Mouse (Mus musculus) intestine, postnatal 0 days (tissue): Measurements from ENCODE around the gene Nup188. TPM values are rescaled to one million over a fixed set of nuclear protein-coding genes. Genes with fewer than 3 reads are reported as not detected.

Experiments used
- ATAC-seq: fragments of 200-750 bp; cut with Nextera tagmentation; 2 replicates; pipeline ENCODE4 v1.8.0; 2017; ENCODE audit warnings: mild to moderate bottlenecking, moderate TSS enrichment, moderate library complexity
- H3K27ac ChIP-seq: fragments of 300-500 bp; sonication (generic); 2 replicates; pipeline ENCODE4 v1.5.1; 2014; ENCODE audit warnings: mild to moderate bottlenecking, low read depth, low read length, moderate library complexity
- H3K27me3 ChIP-seq: fragments of 300-500 bp; sonication (generic); replicated peaks from 2 replicates; pipeline ENCODE4 v1.6.1; 2014; ENCODE audit warnings: low read length, mixed read lengths; ENCODE audit not compliant: control insufficient read depth, insufficient read depth
- H3K36me3 ChIP-seq: fragments of 300-500 bp; sonication (generic); 2 replicates; pipeline ENCODE4 v1.6.1; 2014; ENCODE audit warnings: mild to moderate bottlenecking, moderate library complexity; ENCODE audit not compliant: control insufficient read depth, insufficient read depth
- H3K4me1 ChIP-seq: fragments of 300-500 bp; sonication (generic); replicated peaks from 2 replicates; pipeline ENCODE4 v1.6.1; 2014; ENCODE audit warnings: antibody characterized with exemption, low read length, mixed read lengths; ENCODE audit not compliant: control insufficient read depth, insufficient read depth
- H3K4me2 ChIP-seq: fragments of 300-500 bp; sonication (generic); replicated peaks from 2 replicates; pipeline ENCODE4 v1.6.1; 2014; ENCODE audit warnings: low read depth, mild to moderate bottlenecking, moderate library complexity
- H3K4me3 ChIP-seq: fragments of 300-500 bp; sonication (generic); 2 replicates; pipeline ENCODE4 v1.5.1; 2014; ENCODE audit warnings: low read depth, low read length
- H3K9ac ChIP-seq: fragments of 300-500 bp; sonication (generic); 2 replicates; pipeline ENCODE4 v1.6.1; 2014; ENCODE audit warnings: mild to moderate bottlenecking, low read depth, low read length
- H3K9me3 ChIP-seq: fragments of 300-500 bp; sonication (generic); 2 replicates; pipeline ENCODE4 v1.6.1; 2016; ENCODE audit warnings: mixed run types; ENCODE audit not compliant: control insufficient read depth
- CTCF ChIP-seq: sonication (generic); IDR thresholded peaks from 2 replicates; pipeline ENCODE4 v1.5.1; 2016; ENCODE audit warnings: low read depth, mild to moderate bottlenecking, control low read depth, antibody characterized with exemption, moderate library complexity
- WGBS: fragments of 180-500 bp; shearing (Covaris S2); extraction: QIAGEN DNeasy Blood & Tissue Kit; methylation state at CpG from one replicate; pipeline ENCODE4 v1.1.7; 2014; 5-methylcytosine and 5-hydroxymethylcytosine counted together
- polyA plus RNA-seq: library from polyadenylated mRNA; unstranded; fragments of >200 nt; fragmentation: Nextera tagmentation; extraction: Ambion mirVana; gene quantifications from 2 replicates; pipeline ENCODE4 v1.2.1, GENCODE M21; 2015

The Nup188 gene
- polyA plus RNA-seq, 1 experiment from 2014 or later, result 9.1 TPM

DNA sequence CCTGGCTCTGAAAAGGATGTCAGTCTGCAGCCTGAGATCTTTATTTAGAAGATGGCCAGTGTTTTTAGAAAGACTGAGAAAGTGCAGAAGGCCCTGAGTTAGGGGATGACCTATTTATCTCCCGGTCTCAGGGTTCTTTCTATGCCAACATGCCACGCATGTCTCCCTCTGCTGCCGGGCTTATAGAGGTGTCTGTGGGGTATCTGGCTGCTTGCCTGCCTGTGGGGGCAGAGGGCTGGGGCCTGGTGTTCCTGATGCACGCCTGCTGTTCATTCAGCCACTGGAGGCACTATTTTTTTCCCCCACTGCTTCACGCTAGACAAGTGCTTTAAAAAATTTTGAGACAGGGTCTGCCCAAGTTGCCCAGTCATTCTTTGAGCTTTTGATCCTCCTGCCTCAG, 80.0 kb downstream of the Nup188 start:
- Histone ChIP-seq H3K4me3 (no peak overlapping the region), H3K9ac (no peak overlapping the region), H3K4me1 (peaks cover 7% of the 10 kb centered on the region; the same call in 1 of the 2 replicates), H3K27ac (no peak overlapping the region), H3K27me3 (no peaks in the 10 kb centered on the region), H3K36me3 (peaks cover 37% of the 10 kb centered on the region), H3K9me3 (no peaks in the 10 kb centered on the region), H3K4me2 (no peak overlapping the region)
- no peak for ATAC-seq
- 73% methylated on average over 5 of the region's 5 CpGs for WGBS
- no peak for TF ChIP-seq CTCF

DNA sequence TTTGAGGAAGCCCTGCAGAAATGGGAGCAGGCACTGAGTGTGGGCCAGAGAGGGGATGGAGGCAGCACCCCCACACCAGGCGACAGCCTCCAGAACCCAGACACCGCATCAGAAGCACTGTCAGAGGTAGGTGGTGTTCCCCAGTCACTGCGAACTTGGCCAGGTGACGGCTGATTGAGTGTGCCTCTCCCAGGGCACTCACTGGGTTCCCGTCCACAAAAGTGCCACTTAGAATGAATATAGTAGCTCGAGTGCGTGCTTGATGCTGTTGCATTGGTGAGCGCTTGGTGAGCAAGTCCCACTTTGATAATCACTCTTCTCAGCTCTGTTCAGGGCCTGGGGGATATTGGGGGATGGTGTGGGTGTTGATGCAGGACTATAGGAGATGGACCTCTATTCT, 85.3 kb downstream of the Nup188 start:
- no peaks in the 10 kb centered on the region for H3K27me3 ChIP-seq
- no peak overlapping the region for H3K27ac ChIP-seq
- no peak for ATAC-seq
- H3K4me2 ChIP-seq, result no peak overlapping the region
- no peak overlapping the region for H3K9ac ChIP-seq
- WGBS, result 98% methylated on average over 8 of the region's 8 CpGs
- no peaks in the 10 kb centered on the region for H3K9me3 ChIP-seq
- no peak for TF ChIP-seq CTCF
- H3K4me3 ChIP-seq, result no peak overlapping the region
- peaks cover 79% of the 10 kb centered on the region for H3K36me3 ChIP-seq
- no peaks in the 10 kb centered on the region for H3K4me1 ChIP-seq

DNA sequence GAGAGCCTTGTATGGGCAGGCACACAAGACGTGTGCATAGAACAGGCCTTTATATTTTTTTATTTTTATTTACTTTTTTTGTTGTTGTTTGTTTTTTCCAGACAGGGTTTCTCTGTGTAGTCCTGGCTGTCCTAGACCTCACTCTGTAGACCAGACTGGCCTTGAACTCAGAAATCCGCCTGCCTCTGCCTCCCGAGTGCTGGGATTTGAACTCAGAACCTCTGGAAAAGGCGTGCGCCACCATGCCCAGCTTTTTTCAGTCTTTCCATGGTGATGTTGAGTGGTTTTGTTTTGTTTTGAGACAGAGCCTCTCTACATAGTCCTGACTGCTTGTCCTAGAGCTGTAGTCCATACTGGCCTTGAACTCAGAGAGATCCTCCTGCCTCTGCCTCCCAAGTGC, 86.5 kb downstream of the Nup188 start:
- Histone ChIP-seq H3K27ac (no peak overlapping the region), H3K4me1 (no peaks in the 10 kb centered on the region), H3K36me3 (peaks cover 85% of the 10 kb centered on the region), H3K9me3 (no peaks in the 10 kb centered on the region), H3K9ac (no peak overlapping the region), H3K4me2 (no peak overlapping the region), H3K4me3 (no peak overlapping the region), H3K27me3 (no peaks in the 10 kb centered on the region)
- WGBS, result 99% methylated on average over 5 of the region's 5 CpGs
- no peak for TF ChIP-seq CTCF
- ATAC-seq, result no peak

DNA sequence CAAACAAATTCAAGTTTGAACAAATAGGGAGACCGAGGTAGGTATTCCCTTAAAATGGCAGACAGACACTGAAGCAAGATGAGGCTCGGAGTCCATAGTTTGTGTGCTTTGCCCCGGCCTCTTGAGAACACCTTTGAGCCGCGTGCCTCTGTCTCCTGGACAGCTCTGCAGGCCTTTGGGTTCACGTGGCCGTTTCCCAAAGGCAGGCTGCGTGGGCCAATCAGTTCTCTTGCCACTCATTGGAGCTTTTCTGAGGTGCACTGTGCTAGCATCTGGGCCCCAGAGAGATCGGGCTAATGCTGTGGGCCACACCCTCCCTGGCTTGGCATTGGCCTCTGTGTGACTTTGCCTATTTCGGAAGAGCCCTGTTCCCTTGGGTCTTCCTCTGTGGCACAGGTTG, 89.7 kb downstream of the Nup188 start:
- Histone ChIP-seq H3K27ac (no peak overlapping the region), H3K36me3 (peaks cover 74% of the 10 kb centered on the region), H3K27me3 (no peaks in the 10 kb centered on the region), H3K9me3 (no peaks in the 10 kb centered on the region), H3K4me1 (no peaks in the 10 kb centered on the region), H3K9ac (no peak overlapping the region), H3K4me3 (no peak overlapping the region), H3K4me2 (no peak overlapping the region)
- TF ChIP-seq CTCF, result no peak
- 91% methylated on average over 10 of the region's 10 CpGs for WGBS
- ATAC-seq, result no peak

DNA sequence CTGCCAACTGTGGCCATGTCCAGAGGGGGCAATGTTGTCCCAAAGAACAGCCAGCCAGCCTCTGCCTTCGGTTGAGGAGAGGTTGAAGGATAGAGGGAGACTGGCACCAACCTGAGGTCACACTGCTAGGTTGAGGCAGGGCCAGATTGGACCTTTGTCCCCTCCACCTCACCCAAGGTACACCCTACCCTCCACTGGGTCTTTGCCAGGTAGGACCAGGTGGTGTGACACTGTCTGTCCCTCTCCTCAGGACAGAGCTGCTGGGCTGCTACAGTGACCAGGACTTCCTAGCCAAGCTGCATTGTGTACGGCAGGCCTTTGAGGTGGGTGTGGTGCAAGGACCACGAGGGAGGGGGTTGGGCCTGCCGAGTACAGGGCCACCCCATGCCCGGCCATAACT, 91.5 kb downstream of the Nup188 start:
- Histone ChIP-seq H3K4me1 (no peaks in the 10 kb centered on the region), H3K27ac (no peak overlapping the region; the same call in 1 of the 2 replicates), H3K4me2 (no peak overlapping the region), H3K36me3 (peaks cover 72% of the 10 kb centered on the region), H3K9ac (no peak overlapping the region), H3K9me3 (no peaks in the 10 kb centered on the region), H3K4me3 (no peak overlapping the region), H3K27me3 (no peaks in the 10 kb centered on the region)
- WGBS, result 79% methylated on average over 5 of the region's 5 CpGs
- TF ChIP-seq CTCF, result 0 out of 2 replicates have a peak, but pooled peaks have one; percentile 16
- ATAC-seq, result no peak

DNA sequence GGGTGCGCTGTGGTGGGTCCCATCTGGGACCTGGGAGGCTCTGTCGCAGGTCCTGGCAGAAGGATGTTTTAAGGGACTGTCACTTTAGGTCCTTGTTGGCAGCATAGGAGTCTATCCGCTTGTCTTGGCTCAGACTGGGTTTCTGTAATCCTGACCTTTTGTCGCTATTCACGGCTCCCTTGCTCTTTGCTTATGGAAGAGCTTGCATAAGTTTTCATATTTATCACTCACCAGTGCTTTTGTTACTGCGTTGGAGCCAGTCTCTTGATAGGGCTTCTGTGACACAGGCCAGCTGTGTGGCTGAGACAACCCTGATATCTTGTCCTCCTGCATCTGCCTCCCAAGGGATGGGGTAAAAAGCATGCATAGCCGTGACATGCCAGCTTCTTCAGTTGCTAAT, 93.1 kb downstream of the Nup188 start:
- H3K4me1 ChIP-seq, result no peaks in the 10 kb centered on the region
- H3K27ac ChIP-seq, result no peak overlapping the region
- no peak overlapping the region for H3K4me3 ChIP-seq
- H3K9me3 ChIP-seq, result no peaks in the 10 kb centered on the region
- no peak for ATAC-seq
- H3K4me2 ChIP-seq, result no peak overlapping the region
- TF ChIP-seq CTCF, result no peak
- WGBS, result 76% methylated on average over 7 of the region's 7 CpGs
- H3K9ac ChIP-seq, result no peak overlapping the region
- H3K36me3 ChIP-seq, result peaks cover 76% of the 10 kb centered on the region
- H3K27me3 ChIP-seq, result no peaks in the 10 kb centered on the region
